Mouse (Mus musculus) lung, embryonic 14.5 days (tissue): ENCODE results near the gene Csf2. TPM values are rescaled to one million over a fixed set of nuclear protein-coding genes. Genes with fewer than 3 reads are reported as not detected.
"Not testable (repeated sequence)": the region's sequence is repeated elsewhere in the genome, so short reads cannot be mapped to it uniquely, and the experiment has no call there.

Experiments used
- ATAC-seq: fragments of 200-750 bp; cut with Nextera tagmentation; 2 replicates; pipeline ENCODE4 v1.8.0; 2017; ENCODE audit warnings: mild to moderate bottlenecking, moderate TSS enrichment, moderate library complexity; ENCODE audit not compliant: insufficient read depth
- DNase-seq: peaks from one replicate; pipeline ENCODE4 v3.0.0-alpha.2; 2015
- H3K27ac ChIP-seq: fragments of 300-500 bp; sonication (generic); 2 replicates; pipeline ENCODE4 v1.5.1; 2014; ENCODE audit warnings: low read depth, mild to moderate bottlenecking, moderate library complexity
- H3K27me3 ChIP-seq: fragments of 300-500 bp; sonication (generic); 2 replicates; pipeline ENCODE4 v1.6.1; 2014; ENCODE audit warnings: low read length, control low read depth; ENCODE audit not compliant: insufficient read depth
- H3K36me3 ChIP-seq: fragments of 300-500 bp; sonication (generic); 2 replicates; pipeline ENCODE4 v1.6.1; 2014; ENCODE audit warnings: control low read depth; ENCODE audit not compliant: insufficient read depth
- H3K4me1 ChIP-seq: fragments of 300-500 bp; sonication (generic); 2 replicates; pipeline ENCODE4 v1.6.1; 2014; ENCODE audit warnings: antibody characterized with exemption, control low read depth; ENCODE audit not compliant: insufficient read depth
- H3K4me2 ChIP-seq: fragments of 300-500 bp; sonication (generic); 2 replicates; pipeline ENCODE4 v1.6.1; 2014; ENCODE audit warnings: mild to moderate bottlenecking
- H3K4me3 ChIP-seq: fragments of 300-500 bp; sonication (generic); 2 replicates; pipeline ENCODE4 v1.5.1; 2014; ENCODE audit warnings: low read depth, low read length
- H3K9ac ChIP-seq: fragments of 300-500 bp; sonication (generic); 2 replicates; pipeline ENCODE4 v1.6.1; 2014
- H3K9me3 ChIP-seq: fragments of 300-500 bp; sonication (generic); 2 replicates; pipeline ENCODE4 v1.6.1; 2016; ENCODE audit warnings: low read depth, low read length, control low read depth
- CTCF ChIP-seq: IDR thresholded peaks from 2 replicates; pipeline ENCODE4 v1.5.1; 2016; ENCODE audit warnings: antibody characterized with exemption, low read depth
- WGBS: fragments of 180-500 bp; shearing (Covaris S2); extraction: QIAGEN DNeasy Blood & Tissue Kit; methylation state at CpG from one replicate; pipeline ENCODE4 v1.1.7; 2014; 5-methylcytosine and 5-hydroxymethylcytosine counted together
- polyA plus RNA-seq: library from polyadenylated mRNA; unstranded; fragments of >200 nt; fragmentation: Nextera tagmentation; extraction: Ambion mirVana; gene quantifications from 2 replicates; pipeline ENCODE4 v1.2.1, GENCODE M21; 2014

Csf2 gene
- 0.24 and 0.32 TPM in 2 replicates for polyA plus RNA-seq

- H3K4me2 ChIP-seq, result peak within 1 kb of the TSS; percentile 34; the same call in 1 of the 2 replicates
- no peak within 1 kb of the TSS for H3K4me3 ChIP-seq
- DNase-seq, result no peak
- H3K36me3 ChIP-seq, result no peaks in the 10 kb centered on the region
- peaks cover 3% of the 10 kb centered on the region; the same call in 1 of the 2 replicates for H3K4me1 ChIP-seq
- no peaks in the 10 kb centered on the region for H3K27me3 ChIP-seq
- H3K9ac ChIP-seq, result no peak within 1 kb of the TSS
- no peak for TF ChIP-seq CTCF
- 43% methylated on average over 11 of the region's 11 CpGs for whole genome bisulfite sequencing
- peak within 1 kb of the TSS; percentile 52; the same call in 1 of the 2 replicates for H3K27ac ChIP-seq
- no peaks in the 10 kb centered on the region for H3K9me3 ChIP-seq
- ATAC-seq, result no peak
Observed at GRCm38 (mm10) chr11:54248940-54249717, at the start of gene Csf2. Gene Csf2 (minus strand): TSS chr11:54249667.

- ATAC-seq, result no peak
- Histone ChIP-seq H3K27ac (no peak overlapping the region), H3K4me3 (no peak overlapping the region), H3K9me3 (no peaks in the 10 kb centered on the region), H3K4me2 (no peak overlapping the region), H3K4me1 (no peaks in the 10 kb centered on the region), H3K36me3 (no peaks in the 10 kb centered on the region), H3K27me3 (peaks cover 7% of the 10 kb centered on the region), H3K9ac (no peak overlapping the region)
- DNase-seq, result no peak
- TF ChIP-seq CTCF, result 0 out of 2 replicates have a peak, but pooled peaks have one; percentile 8
Observed at GRCm38 (mm10) chr11:54298777-54299176, 49.3 kb upstream of the Csf2 start.

- WGBS, result 94% methylated on average over 2 of the region's 2 CpGs
- not testable (repeated sequence) for H3K9ac ChIP-seq, H3K4me1 ChIP-seq, H3K27ac ChIP-seq, ATAC-seq, H3K27me3 ChIP-seq, DNase-seq, H3K4me3 ChIP-seq, H3K9me3 ChIP-seq, H3K4me2 ChIP-seq, H3K36me3 ChIP-seq
Observed at GRCm38 (mm10) chr11:54297471-54297870, 48.0 kb upstream of the Csf2 start.

GRCm38 (mm10) chr11:54296734-54297133 lies 47.3 kb upstream of the Csf2 start:
- no peak for TF ChIP-seq CTCF
- H3K9me3 ChIP-seq, result no peaks in the 10 kb centered on the region
- H3K4me3 ChIP-seq, result no peak overlapping the region
- 85% methylated on average over 1 of the region's 1 CpGs for WGBS
- H3K4me2 ChIP-seq, result no peak overlapping the region
- ATAC-seq (no peak), DNase-seq (no peak)
- H3K27ac ChIP-seq, result no peak overlapping the region
- no peaks in the 10 kb centered on the region for H3K4me1 ChIP-seq
- H3K9ac ChIP-seq, result no peak overlapping the region
- H3K27me3 ChIP-seq, result no peaks in the 10 kb centered on the region
- no peaks in the 10 kb centered on the region for H3K36me3 ChIP-seq

- H3K27me3 ChIP-seq, result no peaks in the 10 kb centered on the region
- TF ChIP-seq CTCF, result no peak
- WGBS, result 73% methylated on average over 4 of the region's 4 CpGs
- DNase-seq, result no peak
- no peak overlapping the region for H3K9ac ChIP-seq
- H3K4me2 ChIP-seq, result no peak overlapping the region
- no peaks in the 10 kb centered on the region for H3K9me3 ChIP-seq
- no peaks in the 10 kb centered on the region for H3K36me3 ChIP-seq
- ATAC-seq, result no peak
- no peak overlapping the region for H3K4me3 ChIP-seq
- no peak overlapping the region for H3K27ac ChIP-seq
- no peaks in the 10 kb centered on the region for H3K4me1 ChIP-seq
Observed at GRCm38 (mm10) chr11:54295971-54296370, 46.5 kb upstream of the Csf2 start.

GRCm38 (mm10) chr11:54293980-54294807 lies 44.7 kb upstream of the Csf2 start:
- Histone ChIP-seq H3K4me2 (no peak overlapping the region), H3K27me3 (no peaks in the 10 kb centered on the region), H3K4me3 (no peak overlapping the region), H3K9ac (no peak overlapping the region), H3K36me3 (no peaks in the 10 kb centered on the region), H3K27ac (no peak overlapping the region), H3K4me1 (no peaks in the 10 kb centered on the region), H3K9me3 (no peaks in the 10 kb centered on the region)
- 41% methylated on average over 12 of the region's 12 CpGs for WGBS
- no peak for DNase-seq
- TF ChIP-seq CTCF, result no peak
- no peak for ATAC-seq

GRCm38 (mm10) chr11:54292163-54292562 lies 42.7 kb upstream of the Csf2 start:
- Histone ChIP-seq H3K36me3 (no peaks in the 10 kb centered on the region), H3K27ac (no peak overlapping the region), H3K27me3 (no peaks in the 10 kb centered on the region), H3K4me1 (no peaks in the 10 kb centered on the region), H3K9me3 (no peaks in the 10 kb centered on the region), H3K9ac (no peak overlapping the region), H3K4me2 (no peak overlapping the region), H3K4me3 (no peak overlapping the region)
- no peak for TF ChIP-seq CTCF
- no peak for DNase-seq
- 71% methylated on average over 2 of the region's 2 CpGs for WGBS
- ATAC-seq, result no peak
